Mouse (Mus musculus) forebrain, postnatal 0 days (tissue): ENCODE results near the gene Lpin2. TPM values are rescaled to one million over a fixed set of nuclear protein-coding genes. Genes with fewer than 3 reads are reported as not detected.

Experiments
- ATAC-seq: fragments of 200-750 bp; cut with Nextera tagmentation; 2 replicates; pipeline ENCODE4 v1.8.0; 2017; ENCODE audit warnings: mild to moderate bottlenecking, moderate library complexity
- DNase-seq: peaks from one replicate; pipeline ENCODE4 v3.0.0-alpha.2; 2015
- H3K27ac ChIP-seq: fragments of 300-500 bp; sonication (generic); 2 replicates; pipeline ENCODE4 v1.5.1; 2014; ENCODE audit warnings: low read depth, mild to moderate bottlenecking, antibody characterized with exemption, low read length, moderate library complexity, mixed read lengths
- H3K27me3 ChIP-seq: fragments of 300-500 bp; sonication (generic); 2 replicates; pipeline ENCODE4 v1.6.1; 2014; ENCODE audit warnings: mild to moderate bottlenecking, low read length, mixed read lengths; ENCODE audit not compliant: insufficient read depth
- H3K36me3 ChIP-seq: fragments of 300-500 bp; sonication (generic); 2 replicates; pipeline ENCODE4 v1.6.1; 2014; ENCODE audit warnings: mild to moderate bottlenecking, moderate library complexity; ENCODE audit not compliant: insufficient read depth
- H3K4me1 ChIP-seq: fragments of 300-500 bp; sonication (generic); 2 replicates; pipeline ENCODE4 v1.6.1; 2014; ENCODE audit warnings: antibody characterized with exemption; ENCODE audit not compliant: insufficient read depth
- H3K4me2 ChIP-seq: fragments of 300-500 bp; sonication (generic); 2 replicates; pipeline ENCODE4 v1.6.1; 2014; ENCODE audit warnings: low read depth, mild to moderate bottlenecking, moderate library complexity
- H3K4me3 ChIP-seq: fragments of 300-500 bp; sonication (generic); 2 replicates; pipeline ENCODE4 v1.5.1; 2014; ENCODE audit warnings: low read depth, low read length, mixed read lengths
- H3K9ac ChIP-seq: fragments of 300-500 bp; sonication (generic); 2 replicates; pipeline ENCODE4 v1.6.1; 2014; ENCODE audit warnings: mild to moderate bottlenecking
- H3K9me3 ChIP-seq: fragments of 300-500 bp; sonication (generic); 2 replicates; pipeline ENCODE4 v1.6.1; 2016; ENCODE audit warnings: low read length
- CTCF ChIP-seq: sonication (generic); IDR thresholded peaks from 2 replicates; pipeline ENCODE4 v1.5.1; 2016; ENCODE audit warnings: antibody characterized with exemption, control low read depth, low read depth
- WGBS: fragments of 180-500 bp; shearing (Covaris S2); extraction: QIAGEN DNeasy Blood & Tissue Kit; methylation state at CpG from one replicate; pipeline ENCODE4 v1.1.7; 2014; 5-methylcytosine and 5-hydroxymethylcytosine counted together
- polyA plus RNA-seq: library from polyadenylated mRNA; unstranded; fragments of >200 nt; fragmentation: Nextera tagmentation; extraction: Ambion mirVana; gene quantifications from 2 replicates; pipeline ENCODE4 v1.2.1, GENCODE M21; 2015
- total RNA-seq: library from RNA; depleted of rRNA; stranded (reverse); fragments of >200 nt; gene quantifications from 2 replicates; pipeline ENCODE4 v1.2.3, GENCODE M21; 2014

Gene Lpin2
- total and polyA plus RNA-seq, 2 experiments from 2014 or later = 32.5 to 58.6 TPM

DNA sequence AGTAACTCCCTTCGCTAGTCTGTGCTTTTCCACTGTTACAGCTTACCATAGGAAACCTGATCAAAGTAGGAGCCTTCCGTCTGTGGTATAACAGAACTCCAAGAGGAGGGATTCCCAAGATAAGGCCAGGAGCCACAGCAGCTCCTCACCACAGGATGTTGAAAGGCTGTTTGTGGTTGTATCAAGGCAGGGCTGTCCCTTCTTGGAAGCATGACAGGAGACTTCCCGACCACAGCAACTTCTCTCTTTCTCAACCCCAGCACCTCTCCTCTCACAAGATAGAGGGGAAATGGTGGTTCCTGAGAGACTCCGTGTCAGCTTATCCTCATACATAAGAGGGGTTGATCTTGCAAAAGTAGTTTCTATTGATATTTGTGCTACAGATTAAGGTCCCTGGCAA is 82.4 kb downstream of the Lpin2 start:
- ATAC-seq (no peak), DNase-seq (no peak)
- no peak for TF ChIP-seq CTCF
- H3K4me2 ChIP-seq = no peak overlapping the region
- WGBS = 91% methylated on average over 4 of the region's 4 CpGs
- no peaks in the 10 kb centered on the region for H3K4me1 ChIP-seq
- H3K4me3 ChIP-seq = no peak overlapping the region
- H3K9ac ChIP-seq = no peak overlapping the region
- no peaks in the 10 kb centered on the region for H3K36me3 ChIP-seq
- H3K27me3 ChIP-seq = no peaks in the 10 kb centered on the region
- no peak overlapping the region for H3K27ac ChIP-seq
- H3K9me3 ChIP-seq = no peaks in the 10 kb centered on the region

DNA sequence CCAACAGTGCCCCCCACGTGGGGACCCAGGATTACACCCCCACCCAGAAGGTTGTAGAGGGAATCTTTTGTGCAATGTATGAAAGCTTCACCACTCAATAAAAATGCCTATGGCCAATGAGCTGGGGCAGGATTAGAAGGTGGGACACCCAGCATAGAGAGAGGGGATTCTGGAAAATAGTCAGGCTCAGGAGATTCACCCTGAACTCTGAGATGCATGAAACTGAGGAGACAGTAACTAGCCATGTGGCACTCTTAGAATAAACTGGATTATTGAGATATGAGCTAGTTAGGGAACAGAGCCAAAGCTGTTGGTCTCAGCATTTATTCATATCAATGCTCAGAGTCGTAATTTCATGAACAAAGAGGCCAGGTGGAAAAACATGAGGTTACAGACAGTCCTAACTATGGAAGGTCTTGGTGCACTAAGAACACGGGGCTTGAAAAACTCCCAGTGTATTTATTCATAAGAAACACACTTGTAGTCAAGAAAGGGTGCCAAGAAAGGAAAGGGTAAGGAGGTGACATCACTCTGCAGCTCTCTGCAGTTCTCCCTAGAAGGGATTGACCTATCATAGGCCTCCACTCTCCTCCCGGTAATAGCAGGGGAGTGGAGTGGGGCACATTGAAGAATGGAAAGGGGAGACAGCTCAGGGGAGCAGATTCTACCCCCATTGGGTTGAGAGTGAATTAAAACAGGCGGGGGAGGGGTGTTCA is 83.1 kb downstream of the Lpin2 start:
- H3K9me3 ChIP-seq = no peaks in the 10 kb centered on the region
- no peak overlapping the region for H3K4me3 ChIP-seq
- ATAC-seq (no peak; the same call in 1 of the 2 replicates), DNase-seq (no peak)
- no peaks in the 10 kb centered on the region for H3K27me3 ChIP-seq
- H3K27ac ChIP-seq = no peak overlapping the region
- no peak overlapping the region for H3K9ac ChIP-seq
- no peaks in the 10 kb centered on the region for H3K36me3 ChIP-seq
- no peaks in the 10 kb centered on the region for H3K4me1 ChIP-seq
- TF ChIP-seq CTCF = no peak
- H3K4me2 ChIP-seq = no peak overlapping the region
- 58% methylated on average over 5 of the region's 5 CpGs for WGBS

DNA sequence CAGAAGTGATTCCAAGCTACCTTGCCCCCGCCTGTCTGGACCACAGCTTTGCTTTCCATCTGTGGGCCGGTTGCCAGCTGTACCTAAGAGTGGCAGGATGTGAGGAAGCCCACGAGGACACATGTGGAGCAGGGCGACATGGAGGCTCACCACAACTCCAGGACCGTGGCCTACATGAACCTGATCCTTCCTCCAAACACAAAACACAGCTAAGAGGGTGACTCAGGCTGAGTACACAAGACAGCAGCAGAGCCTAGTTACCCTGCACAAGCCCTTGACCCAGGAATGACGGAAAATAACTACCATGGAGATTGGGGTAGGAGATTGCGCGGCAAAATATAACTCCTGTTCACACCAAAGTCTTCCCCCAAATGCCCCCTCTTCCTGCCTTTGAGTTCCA is 85.0 kb downstream of the Lpin2 start:
- ATAC-seq (no peak), DNase-seq (no peak)
- H3K27ac ChIP-seq = no peak overlapping the region
- 91% methylated on average over 8 of the region's 8 CpGs for WGBS
- no peak overlapping the region for H3K9ac ChIP-seq
- no peak for TF ChIP-seq CTCF
- H3K4me3 ChIP-seq = no peak overlapping the region
- no peaks in the 10 kb centered on the region for H3K36me3 ChIP-seq
- no peaks in the 10 kb centered on the region for H3K27me3 ChIP-seq
- no peak overlapping the region for H3K4me2 ChIP-seq
- no peaks in the 10 kb centered on the region for H3K9me3 ChIP-seq
- H3K4me1 ChIP-seq = no peaks in the 10 kb centered on the region

DNA sequence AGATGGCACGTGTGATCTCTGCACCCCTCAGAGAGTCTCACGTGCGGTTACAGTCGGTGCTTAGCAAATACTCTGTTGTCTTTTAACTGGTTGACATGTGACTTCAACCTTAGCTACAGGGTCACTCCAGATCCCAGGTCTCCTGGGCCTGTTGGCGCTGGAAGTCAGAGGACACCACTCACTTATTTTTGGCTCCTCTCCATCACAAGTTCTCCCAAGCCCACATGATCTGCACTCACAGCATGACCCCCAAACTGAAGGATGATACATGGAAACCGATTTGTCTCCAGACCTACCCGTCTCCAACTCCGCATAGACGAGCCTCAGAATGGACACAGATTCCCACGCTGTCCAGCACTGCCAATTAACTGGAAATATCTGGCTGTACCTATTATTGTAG is 85.8 kb downstream of the Lpin2 start:
- Histone ChIP-seq H3K27me3 (no peaks in the 10 kb centered on the region), H3K4me2 (no peak overlapping the region), H3K9me3 (no peaks in the 10 kb centered on the region), H3K9ac (no peak overlapping the region), H3K27ac (no peak overlapping the region), H3K4me3 (no peak overlapping the region), H3K36me3 (no peaks in the 10 kb centered on the region), H3K4me1 (no peaks in the 10 kb centered on the region)
- no peak for TF ChIP-seq CTCF
- DNase-seq = no peak
- 84% methylated on average over 10 of the region's 10 CpGs for WGBS
- ATAC-seq = no peak

DNA sequence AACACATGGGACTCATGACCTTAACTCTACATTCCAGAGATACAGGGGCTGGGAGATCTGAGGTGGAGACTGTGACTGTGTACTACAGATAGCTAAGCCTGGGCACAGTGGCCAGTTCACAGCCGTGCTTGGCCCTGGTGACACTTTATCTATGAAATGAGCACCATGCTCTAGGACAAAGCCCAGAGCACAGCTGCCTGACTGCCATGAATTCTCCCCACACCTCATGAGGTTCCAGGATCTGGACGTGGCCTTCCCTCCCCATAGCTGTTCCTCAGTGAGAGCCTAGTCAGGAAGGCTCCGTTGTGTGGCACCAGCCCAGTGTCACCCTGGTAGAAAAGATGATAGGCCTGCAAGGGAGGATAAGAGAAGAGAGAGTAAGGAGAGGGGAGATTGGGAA is 86.2 kb downstream of the Lpin2 start:
- Histone ChIP-seq H3K9me3 (no peaks in the 10 kb centered on the region), H3K4me2 (no peak overlapping the region), H3K36me3 (no peaks in the 10 kb centered on the region), H3K27me3 (no peaks in the 10 kb centered on the region), H3K9ac (no peak overlapping the region), H3K4me1 (no peaks in the 10 kb centered on the region), H3K4me3 (no peak overlapping the region), H3K27ac (no peak overlapping the region)
- ATAC-seq (no peak), DNase-seq (no peak)
- no peak for TF ChIP-seq CTCF
- WGBS = 95% methylated on average over 3 of the region's 3 CpGs

DNA sequence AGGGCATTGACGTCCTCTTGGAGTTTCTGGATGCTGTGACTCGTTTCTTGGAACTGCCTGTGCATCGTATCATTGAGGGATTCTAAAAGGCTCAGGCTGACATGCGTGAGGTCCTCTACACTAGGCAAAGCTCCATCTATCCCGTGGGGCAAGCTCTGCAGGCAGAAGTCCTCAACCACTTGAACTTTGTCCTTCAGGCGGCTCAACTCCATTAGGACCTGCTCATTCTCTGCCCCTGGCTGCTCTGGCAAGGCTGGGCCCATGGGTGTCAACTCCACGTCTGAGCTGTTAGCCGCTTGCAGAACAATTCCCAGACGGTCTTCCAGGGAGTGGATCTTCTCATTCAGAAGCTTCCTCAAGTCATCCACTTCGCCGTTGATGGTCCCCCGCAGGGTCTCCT is 91.5 kb downstream of the Lpin2 start:
- H3K4me1 ChIP-seq = no peaks in the 10 kb centered on the region
- ATAC-seq = no peak
- H3K27ac ChIP-seq = no peak overlapping the region
- H3K9me3 ChIP-seq = no peaks in the 10 kb centered on the region
- TF ChIP-seq CTCF = no peak
- H3K9ac ChIP-seq = no peak overlapping the region
- H3K4me3 ChIP-seq = no peak overlapping the region
- WGBS = 93% methylated on average over 12 of the region's 12 CpGs
- no peak for DNase-seq
- no peaks in the 10 kb centered on the region for H3K36me3 ChIP-seq
- no peaks in the 10 kb centered on the region for H3K27me3 ChIP-seq
- no peak overlapping the region for H3K4me2 ChIP-seq

DNA sequence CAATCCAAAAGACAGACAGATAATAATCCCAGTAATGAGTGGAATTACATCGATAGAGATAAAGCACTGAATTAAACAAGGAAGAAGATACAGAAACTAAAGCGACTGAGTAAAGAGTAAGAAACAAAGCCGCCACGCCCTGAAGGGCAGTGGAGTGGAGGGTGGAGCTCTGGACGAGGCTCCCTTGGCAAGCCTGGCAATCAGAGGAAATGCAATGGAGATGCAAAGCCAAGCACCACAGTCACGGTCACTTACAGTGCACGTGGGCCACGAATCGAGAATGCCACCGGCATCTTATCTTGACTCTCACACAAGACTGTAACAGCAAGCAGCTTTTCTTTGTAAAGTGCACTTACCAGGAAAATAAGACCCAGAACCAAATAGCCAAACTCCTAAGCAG is 94.4 kb downstream of the Lpin2 start:
- Histone ChIP-seq H3K27me3 (no peaks in the 10 kb centered on the region), H3K9me3 (no peaks in the 10 kb centered on the region), H3K4me1 (no peaks in the 10 kb centered on the region), H3K9ac (no peak overlapping the region), H3K36me3 (no peaks in the 10 kb centered on the region), H3K27ac (no peak overlapping the region), H3K4me2 (no peak overlapping the region), H3K4me3 (no peak overlapping the region)
- no peak for TF ChIP-seq CTCF
- ATAC-seq (no peak), DNase-seq (no peak)
- 86% methylated on average over 10 of the region's 10 CpGs for WGBS
